Mouse (Mus musculus) liver, adult (tissue): ENCODE measurements around the gene Ptgds.

Experiments
- GATA4 ChIP-seq: IDR thresholded peaks from 2 replicates; pipeline ENCODE4 v1.6.1; 2014; ENCODE audit warnings: mild to moderate bottlenecking, low read length; ENCODE audit not compliant: insufficient replicate concordance

Ptgds gene

DNA sequence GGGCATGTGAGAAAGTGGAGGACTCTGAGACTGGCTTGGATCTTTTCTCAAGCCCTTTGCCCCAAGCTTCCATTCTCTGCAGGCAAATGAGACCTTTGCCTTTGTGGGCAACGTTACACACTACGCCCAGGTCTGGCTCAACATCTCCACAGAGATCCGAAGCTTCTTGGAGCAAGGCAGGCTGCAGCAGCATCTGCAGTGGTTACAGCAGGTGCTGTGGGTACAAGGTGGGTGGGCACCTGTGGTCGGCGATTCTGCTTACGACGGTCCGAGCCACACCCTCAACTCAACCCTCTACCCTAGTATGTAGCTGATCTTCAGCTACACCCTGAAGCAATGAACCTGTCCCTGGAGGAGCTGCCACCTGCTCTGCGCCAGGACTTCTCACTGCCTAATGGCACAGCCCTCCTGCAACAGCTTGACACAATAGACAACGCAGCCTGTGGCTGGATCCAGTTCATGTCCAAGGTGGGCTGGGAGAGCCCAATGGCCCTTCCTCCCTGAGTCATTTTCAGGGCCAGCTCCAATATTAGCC lies 33.5 kb downstream of the Ptgds start:
- TF ChIP-seq GATA4, result no peak

DNA sequence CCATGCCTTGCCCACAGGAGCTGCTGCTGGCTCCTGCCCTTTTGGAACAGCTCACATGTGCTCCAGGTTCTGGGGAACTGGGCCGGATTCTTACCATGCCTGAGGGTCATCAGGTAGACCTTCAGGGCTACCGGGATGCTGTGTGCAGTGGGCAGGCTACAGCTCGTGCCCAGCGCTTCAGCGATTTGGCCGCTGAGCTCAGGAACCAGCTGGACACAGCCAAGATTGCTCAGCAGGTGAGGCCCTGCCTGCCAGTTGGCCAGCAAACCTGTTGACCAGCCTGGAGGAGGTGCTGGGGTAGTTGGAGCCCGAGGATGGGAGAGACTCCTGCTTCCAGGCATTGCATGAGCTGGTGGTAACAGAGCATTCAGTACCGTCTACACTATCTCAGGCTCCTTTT lies 35.6 kb downstream of the Ptgds start:
- no peak for TF ChIP-seq GATA4

GRCm38 (mm10) chr2:25433101-25433500 lies 36.7 kb downstream of the Ptgds start:
- TF ChIP-seq GATA4, result no peak

DNA sequence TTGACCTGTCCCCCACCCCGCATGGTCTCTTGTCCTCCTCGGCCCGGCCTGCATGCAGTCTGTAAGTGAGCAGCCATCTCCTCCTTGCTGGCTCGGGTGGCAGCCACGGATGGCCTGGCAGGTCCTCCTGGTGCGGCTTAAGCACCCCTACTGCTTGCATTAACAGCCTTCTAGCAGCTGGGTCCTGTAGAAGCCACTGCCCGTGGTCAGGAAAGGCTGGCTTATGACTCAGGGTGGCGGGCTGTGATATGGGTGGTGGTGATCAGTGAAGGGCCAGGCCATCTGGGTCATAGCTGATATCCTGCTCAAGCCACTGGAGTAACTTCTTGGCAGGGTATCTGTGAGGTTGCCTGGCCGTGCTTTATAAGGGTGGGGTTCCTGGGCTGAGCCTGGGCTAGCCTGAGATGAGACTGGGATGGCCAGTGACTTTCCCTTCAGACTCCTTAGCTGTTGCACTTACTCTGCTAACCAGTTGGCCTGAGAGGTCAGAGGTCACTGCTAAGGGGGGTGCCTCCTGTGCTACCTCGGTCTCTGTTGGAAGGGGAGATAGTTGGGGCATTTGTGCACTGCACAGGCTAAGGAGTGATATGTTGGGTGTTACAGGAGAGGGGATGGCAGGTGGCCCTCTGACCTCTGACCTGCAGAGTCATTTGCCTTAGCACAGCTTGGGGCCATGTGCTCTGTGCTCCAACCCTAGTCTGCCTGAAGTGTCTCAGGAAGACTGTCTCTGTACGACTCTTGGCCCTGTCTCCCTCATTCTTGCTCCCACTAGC lies 37.3 kb downstream of the Ptgds start:
- TF ChIP-seq GATA4, result no peak

DNA sequence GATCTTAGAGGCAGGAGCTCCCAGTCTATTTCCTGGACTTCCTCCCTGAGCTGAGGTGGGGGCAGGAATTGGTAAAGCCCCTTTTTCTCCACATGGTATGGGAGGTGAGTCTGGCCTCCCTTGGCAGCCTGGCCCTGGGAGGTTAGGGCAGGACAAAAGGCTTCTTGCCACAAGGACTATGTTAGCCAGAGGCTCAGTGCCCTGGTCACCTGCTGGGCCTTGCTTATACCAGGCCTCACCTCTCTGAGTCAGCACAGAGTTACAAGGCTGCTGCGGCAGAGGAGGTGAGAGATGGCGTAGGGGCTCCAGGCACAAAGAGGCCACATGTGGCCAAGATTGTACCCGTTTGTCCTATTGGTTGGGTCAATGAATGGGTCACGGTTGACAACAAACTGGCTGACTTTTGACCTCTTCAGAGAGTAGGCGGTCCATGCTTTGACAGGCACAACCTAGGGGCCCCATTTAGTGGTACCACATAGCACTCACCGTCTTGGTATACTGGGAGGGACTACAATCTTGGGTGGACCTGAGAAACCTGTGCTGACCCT lies 38.5 kb downstream of the Ptgds start:
- TF ChIP-seq GATA4, result no peak

DNA sequence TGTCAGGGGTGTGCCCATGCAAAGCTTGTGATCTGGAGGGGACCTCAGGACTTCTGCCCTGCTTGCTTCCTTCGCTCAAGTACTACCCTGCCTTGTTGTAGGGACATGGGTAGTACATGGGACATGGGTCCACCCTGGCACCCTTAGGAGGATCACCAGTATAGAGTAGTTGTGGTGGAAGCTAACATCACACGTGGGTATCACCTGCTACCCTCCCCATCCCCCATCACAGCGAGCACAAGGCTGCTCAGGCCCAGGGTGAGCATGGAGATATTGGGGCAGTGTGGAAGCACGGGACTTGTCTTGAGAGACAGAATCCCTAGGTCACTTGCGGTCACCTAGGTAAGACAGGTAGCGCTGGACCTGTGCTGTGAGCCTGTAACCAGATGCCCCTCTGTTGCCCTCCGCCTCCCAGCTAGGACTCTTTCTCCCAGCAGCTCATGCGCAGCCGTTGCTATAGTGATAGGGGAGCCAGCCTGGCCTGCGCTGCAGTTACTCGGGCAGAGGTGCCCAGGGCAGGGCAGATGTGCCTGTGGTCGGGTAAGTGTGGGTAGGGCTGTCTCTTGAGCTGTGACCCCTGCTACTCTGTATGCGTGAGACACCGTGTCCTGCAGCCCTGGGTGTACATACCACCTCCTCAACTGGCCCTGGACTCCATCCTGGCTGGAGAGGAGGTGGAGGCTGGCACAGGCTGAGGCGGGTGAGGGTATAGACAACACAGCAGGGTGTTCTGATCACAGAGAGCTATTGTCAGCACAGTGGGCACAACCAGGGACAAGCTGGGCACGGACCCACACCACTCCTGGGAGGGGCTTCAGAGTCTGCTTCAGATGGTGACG lies 39.2 kb downstream of the Ptgds start:
- no peak for TF ChIP-seq GATA4

DNA sequence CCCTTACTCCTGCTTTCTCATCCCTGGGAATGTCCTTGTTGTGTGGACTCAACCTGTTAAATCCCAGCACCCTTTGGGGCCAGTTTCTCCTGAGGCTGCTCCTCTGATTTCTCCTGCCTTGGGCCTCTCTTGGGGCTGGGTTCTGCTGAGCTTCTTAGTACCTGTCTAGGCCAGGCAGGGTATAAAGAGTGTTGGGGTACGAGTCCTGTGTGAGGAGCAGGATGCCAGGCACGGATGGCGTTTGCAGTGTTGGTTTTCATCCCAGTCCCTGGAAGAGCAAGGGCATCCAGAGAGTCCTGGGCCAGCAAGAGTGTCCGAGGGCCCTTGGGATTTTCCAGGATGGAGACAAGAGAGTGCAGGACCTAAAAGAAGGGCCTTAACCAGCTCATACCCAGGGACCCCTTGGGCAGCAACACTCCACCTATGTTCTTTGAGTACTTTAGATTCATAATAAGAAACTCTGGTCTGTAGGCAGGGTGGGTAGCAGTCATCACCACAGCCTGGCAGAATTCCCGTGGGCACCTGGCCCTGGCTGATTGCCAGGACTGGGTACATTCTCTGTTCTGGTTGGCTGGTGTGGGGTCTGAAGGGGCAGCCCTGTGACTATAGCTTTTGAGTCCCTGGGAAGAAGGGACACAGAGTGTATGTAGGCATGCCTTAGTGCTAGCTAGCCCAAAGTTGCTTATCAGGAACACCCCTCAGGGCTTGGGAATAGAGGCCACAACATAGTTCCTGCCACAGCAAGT lies 40.2 kb downstream of the Ptgds start:
- TF ChIP-seq GATA4, result no peak

DNA sequence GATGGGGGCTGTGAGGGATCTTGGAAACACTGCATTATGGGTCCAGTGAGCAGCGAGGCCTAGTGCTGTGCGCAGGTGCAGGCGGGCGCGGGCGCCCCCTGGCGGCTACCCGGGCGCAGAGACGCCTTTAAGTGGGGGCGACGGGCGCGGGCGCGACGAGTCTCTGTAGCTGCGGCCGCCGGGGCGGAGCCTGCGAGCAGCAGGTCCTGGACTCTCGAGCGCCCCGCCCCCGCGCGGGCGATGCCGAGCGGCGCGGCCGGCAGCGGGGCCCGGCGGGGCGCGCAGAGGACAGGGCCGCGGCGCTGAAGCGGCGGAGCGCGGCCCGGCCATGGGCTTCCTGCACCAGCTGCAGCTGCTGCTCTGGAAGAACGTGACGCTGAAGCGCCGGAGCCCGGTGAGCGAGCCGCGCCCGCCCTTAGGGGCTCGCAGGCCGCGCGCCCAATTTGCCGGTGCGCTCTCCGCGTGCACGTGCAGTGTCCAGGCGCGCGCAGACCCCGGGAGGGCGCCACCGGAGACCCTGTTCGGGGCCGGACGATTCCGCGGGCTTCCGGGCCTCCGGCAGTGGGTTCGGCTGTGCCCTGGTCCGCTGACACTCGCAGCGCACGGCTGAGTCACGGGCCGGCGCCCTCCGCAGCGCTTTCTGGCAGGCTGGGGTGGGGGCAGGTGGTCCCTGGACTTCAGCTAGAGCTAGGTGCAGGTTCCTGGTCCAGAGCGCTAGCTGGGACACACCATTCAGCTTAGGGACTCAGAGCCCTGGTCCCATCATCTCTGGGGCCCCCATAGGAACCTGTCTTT lies 41.2 kb downstream of the Ptgds start, which contains the start of gene Abca2:
TSS of gene Abca2 (plus strand) at position 262 of the 795 bp plus-strand sequence.
- no peak for TF ChIP-seq GATA4

DNA sequence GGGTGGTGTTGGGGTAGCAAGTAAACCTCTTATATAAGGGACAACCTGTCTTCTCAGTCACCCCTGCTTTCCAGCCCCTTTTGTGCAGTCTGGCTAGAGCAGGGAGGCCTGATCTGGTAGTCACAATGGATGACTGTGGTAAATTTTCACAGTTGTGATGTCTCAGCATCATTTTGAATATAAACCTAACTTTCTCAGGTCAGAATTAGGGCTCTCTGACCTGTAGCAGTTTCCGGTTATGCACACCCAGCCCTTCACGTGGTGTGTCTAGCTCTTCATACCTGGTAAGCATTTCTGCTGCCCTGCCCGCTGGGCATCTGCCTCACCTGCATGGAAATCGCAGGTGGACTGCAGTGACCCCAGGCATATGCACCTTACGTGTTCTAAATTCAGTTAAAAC lies 42.6 kb downstream of the Ptgds start:
- no peak for TF ChIP-seq GATA4

- no peak for TF ChIP-seq GATA4
Measured at GRCm38 (mm10) chr2:25426721-25427191, 43.1 kb downstream of the Ptgds start.

DNA sequence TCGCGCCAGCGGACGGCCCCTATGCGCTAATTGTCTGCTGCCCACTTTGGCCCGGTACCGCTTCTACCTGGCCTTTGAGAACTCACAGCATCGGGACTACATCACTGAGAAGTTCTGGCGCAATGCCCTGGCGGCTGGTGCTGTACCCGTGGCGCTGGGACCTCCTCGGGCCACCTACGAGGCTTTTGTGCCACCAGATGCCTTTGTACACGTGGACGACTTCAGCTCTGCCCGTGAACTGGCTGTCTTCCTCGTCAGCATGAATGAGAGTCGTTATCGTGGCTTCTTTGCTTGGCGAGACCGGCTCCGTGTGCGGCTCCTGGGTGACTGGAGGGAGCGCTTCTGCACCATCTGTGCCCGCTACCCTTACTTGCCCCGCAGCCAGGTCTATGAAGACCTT lies 44.4 kb downstream of the Ptgds start:
- TF ChIP-seq GATA4, result no peak

DNA sequence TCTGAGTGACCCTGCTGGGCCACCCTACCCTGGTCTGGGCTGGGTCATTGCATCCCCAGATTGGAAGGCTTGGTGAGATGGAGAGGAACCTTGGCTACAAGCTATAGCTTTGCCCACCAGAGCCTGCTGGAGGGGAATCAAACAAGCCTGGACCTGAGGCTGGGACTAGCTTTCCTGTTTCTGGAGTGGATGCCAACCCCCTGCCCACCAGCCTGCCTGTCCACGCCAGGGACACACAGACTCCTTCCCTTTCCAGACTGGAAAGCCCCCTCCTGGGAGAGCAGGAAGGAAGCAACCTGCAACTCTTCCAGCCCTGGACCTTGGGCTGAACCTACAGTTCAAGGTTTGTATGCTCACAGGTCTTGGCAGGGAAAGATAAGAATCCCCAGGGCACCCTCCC lies 46.2 kb downstream of the Ptgds start:
- TF ChIP-seq GATA4, result no peak

DNA sequence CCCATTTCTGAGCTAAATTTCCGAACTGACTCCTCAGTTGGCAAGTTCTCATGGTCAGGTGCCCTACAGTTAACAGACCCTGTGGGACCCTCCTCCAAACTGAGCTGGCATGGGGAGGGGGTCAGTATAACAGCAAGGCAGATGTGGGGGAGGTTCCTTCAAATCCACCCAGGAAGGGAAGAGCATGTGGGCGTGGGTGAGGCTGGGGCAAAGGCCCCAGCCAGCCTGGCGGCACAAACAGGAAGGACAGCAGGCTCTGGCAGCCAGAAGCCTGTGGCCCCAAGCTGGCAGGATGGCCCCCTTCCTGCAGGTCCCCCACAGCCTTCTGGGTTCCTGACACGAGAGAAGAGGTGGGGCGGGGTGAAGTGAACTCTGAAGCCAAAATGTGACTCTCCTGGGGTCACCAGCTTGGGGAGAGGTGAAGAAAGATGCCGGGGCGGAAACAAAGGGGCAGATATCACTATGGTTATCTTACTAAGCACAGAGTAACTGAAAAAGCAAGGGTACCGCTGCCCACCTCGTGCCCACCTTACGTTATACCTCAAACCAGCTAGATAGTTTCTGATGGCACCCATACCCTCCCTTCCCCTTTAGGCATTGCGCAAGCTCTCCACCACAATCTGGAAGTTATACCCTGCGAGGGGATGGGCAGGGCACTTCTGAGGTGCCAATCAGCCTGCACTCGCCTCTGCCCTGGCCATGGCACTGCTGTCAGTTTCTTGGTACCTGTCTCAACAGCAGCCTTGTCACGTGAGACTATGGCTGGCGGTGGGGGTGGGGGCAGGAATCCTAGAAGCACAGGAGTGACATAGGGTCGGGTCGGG lies 47.0 kb downstream of the Ptgds start, which contains the start of gene Fut7:
TSS of gene Fut7 (plus strand) at position 681 of the 824 bp plus-strand sequence.
- no peak for TF ChIP-seq GATA4
